Mouse (Mus musculus) neutrophil, adult 5-6 weeks (primary cell): ENCODE results near the gene Gm20479. TPM values are rescaled to one million over a fixed set of nuclear protein-coding genes. Genes with fewer than 3 reads are reported as not detected.

Experiments
- ATAC-seq: fragments of 151-379, 151-347 bp; 2 replicates; pipeline ENCODE4 v1.8.0; 2017; ENCODE audit warnings: mild to moderate bottlenecking, moderate TSS enrichment; ENCODE audit not compliant: insufficient number of reproducible peaks, poor library complexity, low FRiP score, severe bottlenecking; ENCODE audit errors: extremely low read depth
- total RNA-seq: library from RNA; stranded (forward); fragments of 200-1000 nt; gene quantifications from 2 replicates; pipeline ENCODE4 v1.2.3, GENCODE M21; 2017

Gene Gm20479
- total RNA-seq, 1 experiment from 2014 or later: not detected

- no peak for ATAC-seq
Observed at GRCm38 (mm10) chr7:27371715-27372462, 14.7 kb upstream of the Gm20479 start.

GRCm38 (mm10) chr7:27369111-27369510, 11.9 kb upstream of the Gm20479 start:
- ATAC-seq: no peak

GRCm38 (mm10) chr7:27367976-27368375, 10.8 kb upstream of the Gm20479 start:
- ATAC-seq: no peak

- ATAC-seq: no peak
Observed at GRCm38 (mm10) chr7:27366082-27366844, 9.0 kb upstream of the Gm20479 start.

- no peak for ATAC-seq
Observed at GRCm38 (mm10) chr7:27364379-27364778, 7.2 kb upstream of the Gm20479 start.

- peak; percentile 83 for ATAC-seq
Observed at GRCm38 (mm10) chr7:27361283-27361946, 4.2 kb upstream of the Gm20479 start.

- ATAC-seq: no peak
Observed at GRCm38 (mm10) chr7:27360749-27361148, 3.5 kb upstream of the Gm20479 start.

- ATAC-seq: no peak
Observed at GRCm38 (mm10) chr7:27359706-27360358, 2.6 kb upstream of the Gm20479 start.

- no peak for ATAC-seq
Observed at GRCm38 (mm10) chr7:27359162-27359561, 1.9 kb upstream of the Gm20479 start.

GRCm38 (mm10) chr7:27357595-27357978, 368 bp upstream of the Gm20479 start:
- peak; percentile 64 for ATAC-seq

GRCm38 (mm10) chr7:27356248-27356647, 971 bp downstream of the Gm20479 start:
- ATAC-seq: peak; percentile 11; the same call in 1 of the 2 replicates

GRCm38 (mm10) chr7:27355745-27356240, 1.4 kb downstream of the Gm20479 start, which contains the start of gene Shkbp1:
Gene Shkbp1, minus strand, starts transcription at chr7:27356019.
- ATAC-seq: peak; percentile 87

- no peak for ATAC-seq
Observed at GRCm38 (mm10) chr7:27355261-27355660, 2.0 kb downstream of the Gm20479 start.

- ATAC-seq: no peak
Observed at GRCm38 (mm10) chr7:27354783-27355182, 2.4 kb downstream of the Gm20479 start.

- ATAC-seq: no peak
Observed at GRCm38 (mm10) chr7:27354144-27354543, 3.1 kb downstream of the Gm20479 start.

- no peak for ATAC-seq
Observed at GRCm38 (mm10) chr7:27345444-27345843, 11.8 kb downstream of the Gm20479 start.

- ATAC-seq: peak; percentile 16; the same call in 1 of the 2 replicates
Observed at GRCm38 (mm10) chr7:27342595-27342994, 14.6 kb downstream of the Gm20479 start.

GRCm38 (mm10) chr7:27339519-27339918, 17.7 kb downstream of the Gm20479 start:
- ATAC-seq: no peak

- no peak for ATAC-seq
Observed at GRCm38 (mm10) chr7:27339114-27339513, 18.1 kb downstream of the Gm20479 start.
